Comparison of ENCODE assay signal across 8 mouse cellular contexts in the genomic region with DNA sequence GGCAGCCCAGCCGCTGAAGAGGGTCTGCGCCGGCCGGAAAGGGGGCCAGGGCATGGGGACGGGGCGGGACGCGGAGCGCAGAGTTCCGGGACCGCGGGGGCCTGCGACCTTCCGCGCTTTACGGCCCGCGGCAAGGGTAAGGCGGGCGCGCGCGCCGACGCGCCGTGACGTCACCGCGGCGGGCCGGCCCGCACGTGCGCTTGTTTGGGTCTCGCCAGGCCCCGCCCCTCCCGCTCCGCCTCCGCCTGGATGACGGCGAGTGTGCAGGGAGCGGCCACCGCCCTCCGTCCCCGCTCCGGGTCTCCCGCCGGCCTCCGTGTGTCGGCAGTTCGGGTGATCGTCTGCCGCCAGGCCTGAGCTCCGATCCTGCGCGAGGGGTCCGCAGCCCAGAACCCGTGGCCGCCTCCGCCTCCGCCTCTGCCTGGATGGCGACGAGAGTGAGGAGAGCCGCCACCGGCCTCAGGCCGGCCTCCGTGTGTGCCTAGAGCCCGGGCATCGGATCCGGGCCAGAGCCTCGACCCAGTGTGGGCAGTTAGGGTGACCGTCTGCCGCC. TPM values are rescaled to one million over a fixed set of nuclear protein-coding genes. Genes with fewer than 3 reads are reported as not detected.
DNase-seq lines count a peak whose midpoint lies in the region; ATAC-seq lines count a peak whose summit lies in the region.
"Not testable (repeated sequence)": the region's sequence is repeated elsewhere in the genome, so short reads cannot be mapped to it uniquely, and the experiment has no call there.

No protein-coding gene starts in this region.

- peak overlapping the region; percentile 72 for H3K4me3 ChIP-seq in hindbrain, embryonic 14.5 days (replicated peaks; ENCODE audit: low read length)

- peak overlapping the region; percentile 76 for H3K4me2 ChIP-seq in hindbrain, embryonic 14.5 days (replicated peaks)

- H3K9ac ChIP-seq in hindbrain, embryonic 14.5 days, result peak overlapping the region; percentile 83

- peak; percentile 95 for ATAC-seq in hindbrain, embryonic 14.5 days (ENCODE audit: low FRiP score)

- not testable (repeated sequence) for H3K4me1 ChIP-seq in hindbrain, embryonic 14.5 days (replicated peaks; ENCODE audit: control insufficient read depth, insufficient read depth, low read length)

- under 1% methylated on average over 62 of the region's 74 CpGs for WGBS in hindbrain, embryonic 14.5 days

- not testable (repeated sequence) for H3K27me3 ChIP-seq in hindbrain, embryonic 14.5 days (ENCODE audit: control insufficient read depth, insufficient read depth, low read length)

- not testable (repeated sequence) for H3K9me3 ChIP-seq in hindbrain, embryonic 14.5 days (ENCODE audit: control insufficient read depth, low read length)

- peak overlapping the region; percentile 66 for H3K27ac ChIP-seq in hindbrain, embryonic 14.5 days

- peak; percentile 95 for DNase-seq in NIH3T3 (ENCODE audit: low read depth)
- peak; percentile 98 to 99 for DNase-seq in cerebellum, postnatal 10 days
- peak; percentile 82 to 89 for DNase-seq in frontal cortex, postnatal 14 days (ENCODE audit: low spot score in 2 of 2)
- peak; percentile 89 for DNase-seq in hindbrain, embryonic 14.5 days (ENCODE audit: low spot score)
- peak; percentile 90 to 92 for DNase-seq in layer of hippocampus, postnatal 36 days
- peak; percentile 97 for DNase-seq in lung, postnatal 36 days
- DNase-seq in retina, postnatal 1 day, result peak; percentile 95
- peak; percentile 92 to 93 for DNase-seq in urinary bladder, adult 18-20 months (ENCODE audit: low spot score in 2 of 2)

- not testable (repeated sequence) for H3K36me3 ChIP-seq in hindbrain, embryonic 14.5 days (replicated peaks; ENCODE audit: control insufficient read depth, insufficient read depth)

RNA-seq across cellular contexts. Expression of gene Pdpr, which starts 51.1 kb away (rescaled TPM):
- polyA plus RNA-seq in hindbrain, embryonic 14.5 days (2014; fragmentation: Nextera tagmentation; extraction: Ambion mirVana), result 7.2 and 8.4 TPM in 2 replicates
- 10 to 100 TPM; 25.9 to 26.1 TPM for total RNA-seq in layer of hippocampus, postnatal 36 days (2021)

RNA-seq across cellular contexts. Expression of gene Clec18a, which starts 53.3 kb away (rescaled TPM):
- 0.44 and 0.73 TPM in 2 replicates for polyA plus RNA-seq in hindbrain, embryonic 14.5 days (2014; fragmentation: Nextera tagmentation; extraction: Ambion mirVana)
- total RNA-seq in layer of hippocampus, postnatal 36 days (2021), result 1 to 10 TPM; 1.1 to 1.2 TPM

Comparison
In these comparisons a context has a peak if more than half of its experiments do, and no peak if none do; other contexts are left out.
1. Peak in every context shown above with its lines: DNase-seq, ATAC-seq, H3K4me3 ChIP-seq and H3K27ac ChIP-seq.